Mouse (Mus musculus) kidney, postnatal 0 days (tissue): ENCODE results near the gene Klhdc4. TPM values are rescaled to one million over a fixed set of nuclear protein-coding genes. Genes with fewer than 3 reads are reported as not detected.
A peak's percentile ranks its signal among the peaks of the same experiment; 100 is the strongest.

ENCODE experiments used
- ATAC-seq: fragments of 200-750 bp; cut with Nextera tagmentation; replicated peaks from 2 replicates; pipeline ENCODE4 v1.8.0; 2017; ENCODE audit warnings: low read depth, moderate number of reproducible peaks, moderate TSS enrichment, moderate library complexity; ENCODE audit not compliant: low FRiP score
- DNase-seq: peaks from one replicate; pipeline ENCODE4 v3.0.0-alpha.2; 2016; ENCODE audit warnings: low spot score
- H3K27ac ChIP-seq: fragments of 300-500 bp; sonication (generic); 2 replicates; pipeline ENCODE4 v1.5.1; 2014; ENCODE audit warnings: mild to moderate bottlenecking
- H3K27me3 ChIP-seq: fragments of 300-500 bp; sonication (generic); 2 replicates; pipeline ENCODE4 v1.6.1; 2014; ENCODE audit warnings: low read length, mixed read lengths; ENCODE audit not compliant: insufficient read depth
- H3K36me3 ChIP-seq: fragments of 300-500 bp; sonication (generic); 2 replicates; pipeline ENCODE4 v1.6.1; 2014; ENCODE audit warnings: low read length, mixed read lengths; ENCODE audit not compliant: insufficient read depth
- H3K4me1 ChIP-seq: fragments of 300-500 bp; sonication (generic); replicated peaks from 2 replicates; pipeline ENCODE4 v1.6.1; 2014; ENCODE audit warnings: antibody characterized with exemption, low read length, mixed read lengths; ENCODE audit not compliant: insufficient read depth
- H3K4me2 ChIP-seq: fragments of 300-500 bp; sonication (generic); 2 replicates; pipeline ENCODE4 v1.6.1; 2014; ENCODE audit warnings: mild to moderate bottlenecking, low read length, moderate library complexity, mixed read lengths
- H3K4me3 ChIP-seq: fragments of 300-500 bp; sonication (generic); replicated peaks from 2 replicates; pipeline ENCODE4 v1.5.1; 2014; ENCODE audit warnings: low read depth, low read length
- H3K9ac ChIP-seq: fragments of 300-500 bp; sonication (generic); 2 replicates; pipeline ENCODE4 v1.6.1; 2014; ENCODE audit warnings: low read depth, low read length
- H3K9me3 ChIP-seq: fragments of 300-500 bp; sonication (generic); replicated peaks from 2 replicates; pipeline ENCODE4 v1.6.1; 2016; ENCODE audit warnings: low read length, inconsistent platforms, mixed read lengths
- CTCF ChIP-seq: IDR thresholded peaks from 2 replicates; pipeline ENCODE4 v1.5.1; 2016; ENCODE audit warnings: antibody characterized with exemption, low read depth, mild to moderate bottlenecking, moderate library complexity
- WGBS: fragments of 180-500 bp; shearing (Covaris S2); extraction: QIAGEN DNeasy Blood & Tissue Kit; methylation state at CpG from one replicate; pipeline ENCODE4 v1.1.7; 2014; 5-methylcytosine and 5-hydroxymethylcytosine counted together
- polyA plus RNA-seq: library from polyadenylated mRNA; unstranded; fragments of >200 nt; fragmentation: Nextera tagmentation; extraction: Ambion mirVana; gene quantifications from 2 replicates; pipeline ENCODE4 v1.2.1, GENCODE M21; 2015

Gene Klhdc4
- polyA plus RNA-seq, 1 experiment from 2014 or later, result 21.2 TPM

DNA sequence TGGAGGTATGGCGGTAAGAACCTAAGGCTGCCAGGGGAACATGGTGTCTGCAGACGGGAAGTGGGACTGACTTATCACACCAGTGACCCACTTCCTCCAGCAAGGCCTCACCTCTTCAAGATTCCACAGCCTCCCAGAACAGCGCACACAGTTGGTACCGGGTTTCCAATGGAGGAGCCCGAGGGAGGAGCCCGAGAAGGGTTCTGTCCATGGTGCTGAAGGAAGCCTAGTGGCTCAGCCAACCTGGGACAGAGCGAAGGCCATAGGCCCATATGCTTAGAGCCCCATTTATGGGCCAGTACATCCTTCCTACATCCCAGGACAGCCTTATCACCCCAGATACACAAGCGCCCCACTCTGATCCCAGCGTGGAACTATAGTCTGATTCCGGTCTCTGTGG lies 67.9 kb downstream of the Klhdc4 start:
- Histone ChIP-seq H3K4me1 (no peaks in the 10 kb centered on the region), H3K27ac (no peak overlapping the region), H3K4me3 (no peak overlapping the region), H3K9me3 (no peaks in the 10 kb centered on the region), H3K4me2 (no peak overlapping the region), H3K9ac (no peak overlapping the region), H3K36me3 (no peaks in the 10 kb centered on the region), H3K27me3 (no peaks in the 10 kb centered on the region)
- DNase-seq, result peak; percentile 82
- no peak for TF ChIP-seq CTCF
- ATAC-seq, result no peak
- 31% methylated on average over 10 of the region's 10 CpGs for WGBS

DNA sequence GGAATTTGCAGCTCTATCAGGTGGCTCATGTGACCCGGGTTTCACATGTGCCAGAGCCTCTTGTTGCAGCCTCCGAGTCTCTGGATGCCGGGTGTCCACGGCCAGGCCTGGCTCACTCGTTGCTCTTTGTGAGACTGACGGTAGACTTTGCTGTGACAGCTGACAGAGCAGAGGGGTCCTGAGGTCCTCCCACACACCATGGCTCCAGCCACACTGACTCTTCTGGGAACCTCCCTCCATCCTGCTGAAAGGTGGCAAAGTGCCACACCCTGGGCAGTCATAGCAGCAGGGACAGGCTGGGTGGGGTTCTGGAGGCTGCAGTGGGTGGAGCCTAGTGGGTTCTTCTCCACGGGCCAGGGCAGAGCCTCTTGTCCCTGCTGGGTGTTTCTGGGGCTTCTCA lies 68.9 kb downstream of the Klhdc4 start:
- Histone ChIP-seq H3K36me3 (no peaks in the 10 kb centered on the region), H3K4me3 (no peak overlapping the region), H3K27ac (no peak overlapping the region), H3K4me2 (no peak overlapping the region), H3K9me3 (no peaks in the 10 kb centered on the region), H3K27me3 (no peaks in the 10 kb centered on the region), H3K9ac (no peak overlapping the region), H3K4me1 (no peaks in the 10 kb centered on the region)
- ATAC-seq (no peak), DNase-seq (no peak)
- 61% methylated on average over 7 of the region's 7 CpGs for WGBS
- TF ChIP-seq CTCF, result no peak

DNA sequence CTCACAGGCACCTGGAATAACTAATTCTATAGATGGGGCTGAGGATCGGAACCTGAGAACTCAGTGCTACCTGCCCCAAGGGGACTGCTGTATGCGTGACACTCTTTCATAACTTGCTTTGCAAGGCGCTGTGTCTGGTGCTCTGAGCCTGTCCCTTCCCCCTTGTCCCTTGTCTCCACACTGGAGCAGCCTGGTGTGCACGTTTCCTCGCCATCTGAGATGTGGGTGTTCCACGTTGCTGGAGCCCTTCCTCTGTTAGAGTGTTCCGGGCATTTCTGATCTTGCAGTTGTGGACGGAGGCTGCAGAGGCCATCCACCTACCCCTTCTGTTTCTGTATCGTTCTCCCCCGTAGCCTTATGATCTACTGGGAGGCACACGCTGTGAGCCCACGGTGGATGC lies 70.9 kb downstream of the Klhdc4 start:
- Histone ChIP-seq H3K36me3 (no peaks in the 10 kb centered on the region), H3K27ac (no peak overlapping the region), H3K4me2 (no peak overlapping the region), H3K9me3 (no peaks in the 10 kb centered on the region), H3K4me3 (no peak overlapping the region), H3K4me1 (no peaks in the 10 kb centered on the region), H3K27me3 (no peaks in the 10 kb centered on the region), H3K9ac (no peak overlapping the region)
- TF ChIP-seq CTCF, result no peak
- WGBS, result 72% methylated on average over 12 of the region's 12 CpGs
- no peak for ATAC-seq
- DNase-seq, result no peak

DNA sequence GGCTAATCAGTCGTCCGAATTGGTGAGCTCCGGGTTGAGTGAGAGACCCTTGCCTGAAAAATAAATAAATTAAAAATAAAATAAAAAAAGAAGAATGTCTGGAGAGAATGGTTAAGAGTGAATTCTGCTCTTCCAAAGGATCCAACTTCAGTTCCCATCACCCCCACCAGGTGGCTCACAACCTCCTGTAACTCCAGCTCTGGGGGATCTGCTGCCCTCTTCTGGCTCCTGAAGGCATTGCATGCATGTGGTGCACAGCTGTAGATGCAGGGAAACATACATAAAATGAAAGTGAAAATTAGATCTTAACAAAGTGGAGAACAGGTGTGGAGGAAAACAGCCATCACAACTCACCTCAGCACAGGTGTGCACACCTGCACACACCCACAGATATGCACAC lies 78.0 kb downstream of the Klhdc4 start:
- peak; percentile 66 for DNase-seq
- Histone ChIP-seq H3K27me3 (0 out of 2 replicates have a peak, but pooled peaks cover 4% of the 10 kb centered on the region), H3K9me3 (no peaks in the 10 kb centered on the region), H3K36me3 (no peaks in the 10 kb centered on the region), H3K4me3 (no peak overlapping the region), H3K27ac (no peak overlapping the region), H3K4me1 (no peaks in the 10 kb centered on the region), H3K9ac (no peak overlapping the region), H3K4me2 (no peak overlapping the region)
- peak; percentile 98 for TF ChIP-seq CTCF
- WGBS, result 25% methylated on average over 3 of the region's 3 CpGs
- ATAC-seq, result no peak

DNA sequence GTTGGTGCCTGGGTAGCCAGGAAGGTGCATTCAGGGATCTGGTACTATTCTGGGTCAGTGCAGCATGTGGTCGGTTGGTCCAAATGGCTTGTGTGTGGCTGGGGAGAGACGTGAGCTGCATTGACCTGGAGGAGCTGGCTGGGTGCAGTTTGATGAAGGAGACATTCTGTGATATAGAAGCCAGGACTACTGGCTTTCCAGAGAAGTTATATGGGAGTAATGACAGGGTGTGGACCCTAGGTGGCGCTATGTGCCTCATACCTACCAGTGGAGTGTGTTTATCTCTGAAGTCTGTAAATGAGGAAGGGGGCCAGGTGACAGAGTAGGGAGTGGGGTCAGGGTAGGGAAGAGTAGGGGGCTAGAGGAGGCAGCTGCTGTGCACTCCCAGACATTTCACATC lies 78.9 kb downstream of the Klhdc4 start:
- DNase-seq (no peak), ATAC-seq (no peak)
- Histone ChIP-seq H3K9me3 (no peaks in the 10 kb centered on the region), H3K27ac (no peak overlapping the region), H3K4me2 (no peak overlapping the region), H3K4me3 (no peak overlapping the region), H3K9ac (no peak overlapping the region), H3K36me3 (no peaks in the 10 kb centered on the region), H3K27me3 (0 out of 2 replicates have a peak, but pooled peaks cover 4% of the 10 kb centered on the region), H3K4me1 (no peaks in the 10 kb centered on the region)
- no peak; the same call in 1 of the 2 replicates for TF ChIP-seq CTCF
- 38% methylated on average over 3 of the region's 3 CpGs for WGBS

DNA sequence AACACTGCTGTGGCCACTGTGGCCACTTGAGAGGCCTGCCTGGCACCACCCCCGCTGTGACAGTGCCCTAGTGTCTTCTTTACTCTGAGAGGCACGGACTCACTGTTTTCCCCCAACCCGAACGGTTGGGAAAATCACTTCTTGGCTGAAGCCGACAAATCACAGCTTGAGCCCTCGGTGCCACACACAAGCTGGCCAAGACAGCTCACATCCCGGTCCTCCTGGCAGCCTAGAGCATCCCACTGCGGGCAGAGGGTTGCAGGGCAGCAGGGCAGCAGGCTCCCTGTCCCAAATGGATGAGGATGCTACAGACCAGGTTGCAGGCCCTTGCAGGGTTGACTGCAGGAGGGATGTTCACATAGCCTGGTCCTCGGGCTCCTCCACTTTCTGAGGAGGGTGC lies 79.9 kb downstream of the Klhdc4 start:
- H3K4me2 ChIP-seq, result no peak overlapping the region
- ATAC-seq (no peak), DNase-seq (no peak)
- no peaks in the 10 kb centered on the region for H3K36me3 ChIP-seq
- no peaks in the 10 kb centered on the region for H3K9me3 ChIP-seq
- TF ChIP-seq CTCF, result no peak
- H3K27me3 ChIP-seq, result 0 out of 2 replicates have a peak, but pooled peaks cover 4% of the 10 kb centered on the region
- 78% methylated on average over 9 of the region's 9 CpGs for WGBS
- H3K9ac ChIP-seq, result no peak overlapping the region
- no peak overlapping the region for H3K27ac ChIP-seq
- H3K4me3 ChIP-seq, result no peak overlapping the region
- H3K4me1 ChIP-seq, result no peaks in the 10 kb centered on the region

Other genes starting within 250 kb of the Klhdc4 start
- 281 and 284 TPM in 2 replicates for gene Map1lc3b, start 239.2 kb downstream of the Klhdc4 start, polyA plus RNA-seq
- 10.9 and 13.5 TPM in 2 replicates for gene Zcchc14, start 176.7 kb downstream of the Klhdc4 start, polyA plus RNA-seq
- gene Jph3, start 99.9 kb downstream of the Klhdc4 start, polyA plus RNA-seq, result 0.37 and 0.41 TPM in 2 replicates
- gene Slc7a5, start 78.1 kb upstream of the Klhdc4 start, polyA plus RNA-seq, result 9.2 and 10.2 TPM in 2 replicates
- 0.12 and 0.23 TPM in 2 replicates for gene Car5a, start 115.3 kb upstream of the Klhdc4 start, polyA plus RNA-seq
- gene Banp, start 120.2 kb upstream of the Klhdc4 start, polyA plus RNA-seq, result 23.1 and 24.6 TPM in 2 replicates